Mouse (Mus musculus) myocyte (in vitro differentiated cells): ENCODE results near the gene Zfp991.
"Not testable (repeated sequence)": the region's sequence is repeated elsewhere in the genome, so short reads cannot be mapped to it uniquely, and the experiment has no call there.

Experiments
- CEBPB ChIP-seq: IDR thresholded peaks from 2 replicates; pipeline ENCODE4 v1.6.1; 2011; ENCODE audit warnings: mild to moderate bottlenecking, moderate library complexity; ENCODE audit not compliant: poor library complexity, insufficient read depth, severe bottlenecking
- POLR2A ChIP-seq: IDR thresholded peaks from one replicate; pipeline ENCODE4 v1.6.1; 2011; ENCODE audit warnings: low read depth, mild to moderate bottlenecking, control low read depth, moderate library complexity; ENCODE audit not compliant: insufficient read length
- POLR2AphosphoS2 ChIP-seq: IDR thresholded peaks from one replicate; pipeline ENCODE4 v1.6.1; 2011; ENCODE audit warnings: low read depth, control low read depth; ENCODE audit not compliant: insufficient read length
- REST ChIP-seq: IDR thresholded peaks from one replicate; pipeline ENCODE4 v1.6.1; 2011; ENCODE audit warnings: mild to moderate bottlenecking, control low read depth, moderate library complexity; ENCODE audit not compliant: insufficient read depth, insufficient read length
- SRF ChIP-seq: IDR thresholded peaks from one replicate; pipeline ENCODE4 v1.6.1; 2011; ENCODE audit warnings: low read depth; ENCODE audit not compliant: control insufficient read depth, insufficient read length
- TCF12 ChIP-seq: IDR thresholded peaks from one replicate; pipeline ENCODE4 v1.6.1; 2011; ENCODE audit warnings: mild to moderate bottlenecking, control low read depth; ENCODE audit not compliant: poor library complexity, insufficient read depth, severe bottlenecking
- USF1 ChIP-seq: IDR thresholded peaks from one replicate; pipeline ENCODE4 v1.6.1; 2011; ENCODE audit warnings: low read depth, mild to moderate bottlenecking, control low read depth, moderate library complexity

- TF ChIP-seq POLR2A, SRF, USF1, REST, CEBPB, TCF12, POLR2AphosphoS2: not testable (repeated sequence)
These were observed 49.4 kb downstream of the Zfp991 start for GRCm38 (mm10) chr4:147181141-147181685.
